Mouse (Mus musculus): ENCODE data around the gene Zbtb40. TPM values are rescaled to one million over a fixed set of nuclear protein-coding genes. Genes with fewer than 3 reads are reported as not detected.

The Zbtb40 gene
- total RNA-seq, 2 experiments from 2014 or later: 11.9 to 17.5 TPM

GRCm38 (mm10) chr4:137033115-137033887, 15.3 kb downstream of the Zbtb40 start:
- no peak for DNase-seq

GRCm38 (mm10) chr4:137032456-137032855, 16.1 kb downstream of the Zbtb40 start:
- DNase-seq: no peak

- no peak for DNase-seq
These were observed 17.3 kb downstream of the Zbtb40 start for GRCm38 (mm10) chr4:137031319-137031718.

- no peak for DNase-seq
These were observed 19.3 kb downstream of the Zbtb40 start for GRCm38 (mm10) chr4:137029348-137029747.

- DNase-seq: no peak
These were observed 21.6 kb downstream of the Zbtb40 start for GRCm38 (mm10) chr4:137027051-137027450.

- no peak for DNase-seq
These were observed 23.0 kb downstream of the Zbtb40 start for GRCm38 (mm10) chr4:137025570-137025969.

- DNase-seq: no peak
These were observed 23.5 kb downstream of the Zbtb40 start for GRCm38 (mm10) chr4:137025133-137025532.

GRCm38 (mm10) chr4:137020065-137020464, 28.5 kb downstream of the Zbtb40 start:
- DNase-seq: no peak

GRCm38 (mm10) chr4:137015934-137016333, 32.7 kb downstream of the Zbtb40 start:
- DNase-seq: no peak

GRCm38 (mm10) chr4:137015476-137015856, 33.1 kb downstream of the Zbtb40 start:
- no peak for DNase-seq

- no peak for DNase-seq
These were observed 33.7 kb downstream of the Zbtb40 start for GRCm38 (mm10) chr4:137014654-137015475.

- DNase-seq: no peak
These were observed 34.5 kb downstream of the Zbtb40 start for GRCm38 (mm10) chr4:137014124-137014523.

- DNase-seq: no peak
These were observed 41.6 kb downstream of the Zbtb40 start for GRCm38 (mm10) chr4:137006966-137007365.

GRCm38 (mm10) chr4:137001825-137002224, 46.8 kb downstream of the Zbtb40 start:
- DNase-seq: no peak

GRCm38 (mm10) chr4:137001020-137001419, 47.6 kb downstream of the Zbtb40 start:
- DNase-seq: no peak

GRCm38 (mm10) chr4:136998371-136998770, 50.2 kb downstream of the Zbtb40 start:
- no peak for DNase-seq

GRCm38 (mm10) chr4:136997723-136998345, 50.8 kb downstream of the Zbtb40 start:
- no peak for DNase-seq

GRCm38 (mm10) chr4:136996933-136997332, 51.7 kb downstream of the Zbtb40 start:
- DNase-seq: no peak

GRCm38 (mm10) chr4:136995361-136995760, 53.2 kb downstream of the Zbtb40 start:
- DNase-seq: no peak

- DNase-seq: no peak
These were observed 66.5 kb downstream of the Zbtb40 start for GRCm38 (mm10) chr4:136981993-136982695.

GRCm38 (mm10) chr4:136981347-136981746, 67.3 kb downstream of the Zbtb40 start:
- peak; percentile 41 to 45 for DNase-seq

GRCm38 (mm10) chr4:136980921-136981320, 67.7 kb downstream of the Zbtb40 start:
- DNase-seq: no peak

GRCm38 (mm10) chr4:136977244-136977643, 71.4 kb downstream of the Zbtb40 start:
- no peak for DNase-seq
